Mouse (Mus musculus) cerebellum, adult 9-11 months (tissue): ENCODE data around the gene Rgs6.

Experiments used
- DNase-seq: peaks from one replicate; pipeline ENCODE4 v3.0.0; 2022

The Rgs6 gene

GRCm38 (mm10) chr12:83143071-83143470, 555.0 kb downstream of the Rgs6 start:
- DNase-seq = peak; percentile 89

GRCm38 (mm10) chr12:83143574-83143973, 555.5 kb downstream of the Rgs6 start:
- peak; percentile 69 for DNase-seq

GRCm38 (mm10) chr12:83145074-83145473, 557.0 kb downstream of the Rgs6 start:
- peak; percentile 59 for DNase-seq

DNA sequence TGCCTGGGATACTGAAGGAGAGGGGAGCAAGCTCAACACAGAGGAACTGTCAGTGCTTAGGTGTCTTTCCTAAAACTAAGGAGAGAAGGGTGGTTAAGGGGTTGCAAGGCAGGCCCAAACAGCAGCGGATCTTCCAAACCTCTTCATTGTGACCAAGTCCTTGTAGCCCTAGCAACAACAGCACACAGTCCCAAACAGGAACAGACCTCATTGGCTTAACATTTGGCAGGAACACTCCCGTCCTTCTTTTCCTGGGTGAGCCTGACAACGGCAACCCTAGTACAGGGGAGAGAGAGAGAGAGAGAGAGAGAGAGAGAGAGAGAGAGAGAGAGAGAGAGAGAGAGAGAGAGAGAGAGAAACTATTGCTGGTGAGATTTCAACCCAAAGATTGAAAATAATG, 557.8 kb downstream of the Rgs6 start:
- no peak for DNase-seq

DNA sequence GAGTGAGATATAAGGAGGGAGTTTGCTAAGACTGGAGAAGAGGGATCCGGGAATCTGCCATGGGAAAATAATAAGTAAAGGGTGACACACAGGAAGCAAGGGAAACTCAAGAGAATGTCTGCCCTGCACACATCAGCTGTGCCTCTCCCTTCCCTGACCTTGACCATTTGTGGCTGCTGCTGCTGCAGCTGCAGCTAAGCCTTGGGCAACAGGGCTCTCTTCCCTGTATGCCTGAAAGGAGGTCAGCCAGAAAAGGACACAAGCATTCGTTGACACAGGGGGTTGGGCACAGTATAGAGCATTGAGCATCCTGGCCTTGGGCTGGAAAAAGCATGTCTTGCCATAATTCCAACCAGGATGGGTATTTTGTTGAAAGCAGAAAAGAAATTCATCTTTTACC, 558.8 kb downstream of the Rgs6 start:
- DNase-seq = no peak

GRCm38 (mm10) chr12:83150030-83150429, 561.9 kb downstream of the Rgs6 start:
- DNase-seq = no peak

DNA sequence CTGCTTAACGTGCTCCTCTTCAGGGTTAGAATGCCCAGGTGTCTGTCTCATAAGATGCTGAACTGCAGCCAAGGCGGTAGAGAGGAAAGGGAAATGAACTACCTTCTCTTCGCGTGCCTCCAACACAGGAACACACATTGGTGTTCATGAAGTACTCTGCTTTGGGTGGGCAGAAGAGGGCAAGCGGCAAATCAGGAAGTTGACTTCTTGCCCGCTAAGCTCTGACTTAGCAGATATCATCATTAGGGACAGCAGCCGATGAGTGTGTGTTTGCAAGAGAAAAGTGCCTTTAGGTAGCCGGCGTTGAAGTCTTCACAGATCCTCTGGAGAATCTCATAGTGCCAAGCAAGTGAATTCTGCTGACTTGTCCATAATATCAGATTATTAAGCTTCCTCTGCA, 562.7 kb downstream of the Rgs6 start:
- no peak for DNase-seq

DNA sequence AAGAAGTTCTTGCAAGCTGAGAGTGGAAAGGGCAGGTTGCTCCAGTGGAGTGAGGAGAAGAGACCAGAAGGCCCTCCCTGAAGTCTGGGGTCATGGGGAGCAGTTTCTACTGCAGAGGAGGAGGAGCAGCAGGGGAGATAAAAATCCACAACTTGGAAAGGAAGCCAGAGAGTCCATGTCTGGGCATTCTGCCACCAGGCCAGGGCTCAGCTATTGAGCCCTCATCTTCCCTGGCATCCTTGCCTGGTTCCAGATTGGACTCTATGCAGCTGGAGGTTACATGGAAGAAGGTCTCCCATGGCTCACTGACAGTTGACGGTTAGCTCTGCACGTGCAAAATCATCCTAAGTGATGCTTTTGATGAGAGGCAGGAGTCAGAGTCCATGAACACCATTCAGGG, 563.4 kb downstream of the Rgs6 start:
- peak; percentile 77 for DNase-seq

- DNase-seq = peak; percentile 71
These were observed 572.1 kb downstream of the Rgs6 start for GRCm38 (mm10) chr12:83160211-83160610.

DNA sequence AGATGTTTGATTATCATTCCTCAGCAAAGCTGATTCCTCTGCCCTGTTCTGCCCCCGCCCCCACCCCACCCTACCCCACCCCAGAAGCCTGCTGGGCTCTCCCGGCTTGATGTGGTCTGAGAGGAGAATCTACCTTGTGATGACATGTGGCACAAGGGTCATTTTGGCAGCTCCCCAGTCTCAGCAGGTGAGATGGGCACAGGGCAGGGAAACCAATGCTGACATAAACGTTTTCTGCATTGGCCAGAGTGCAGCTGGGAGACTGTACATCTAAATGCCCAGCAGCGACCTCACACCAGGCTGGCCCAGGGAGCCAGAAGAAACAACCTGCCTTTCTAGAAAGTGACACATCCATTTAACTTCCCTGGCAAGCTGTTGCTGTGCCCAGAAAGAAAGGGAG, 572.6 kb downstream of the Rgs6 start:
- DNase-seq = peak; percentile 81

GRCm38 (mm10) chr12:83163721-83164120, 575.6 kb downstream of the Rgs6 start:
- no peak for DNase-seq

DNA sequence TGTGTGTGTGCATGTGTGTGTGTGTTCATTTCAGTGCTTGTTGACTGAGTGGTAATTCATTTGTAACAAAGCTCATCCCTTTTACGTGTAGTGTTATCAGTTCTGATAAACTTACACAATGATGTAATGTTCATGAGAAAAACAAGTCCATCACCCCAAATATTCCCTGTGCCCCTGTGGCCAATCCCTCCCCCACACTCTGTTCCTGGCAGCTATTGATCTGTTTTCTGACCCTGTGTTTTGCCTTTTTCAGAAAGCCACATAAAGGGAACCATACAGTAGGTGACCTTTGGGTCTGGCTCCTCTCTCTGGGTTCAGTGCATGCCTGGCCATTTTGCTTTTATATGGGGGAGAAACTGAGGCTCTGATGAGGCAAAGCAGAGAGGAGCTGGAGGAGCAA, 577.0 kb downstream of the Rgs6 start:
- DNase-seq = no peak

- DNase-seq = no peak
These were observed 580.2 kb downstream of the Rgs6 start for GRCm38 (mm10) chr12:83168310-83168709.

DNA sequence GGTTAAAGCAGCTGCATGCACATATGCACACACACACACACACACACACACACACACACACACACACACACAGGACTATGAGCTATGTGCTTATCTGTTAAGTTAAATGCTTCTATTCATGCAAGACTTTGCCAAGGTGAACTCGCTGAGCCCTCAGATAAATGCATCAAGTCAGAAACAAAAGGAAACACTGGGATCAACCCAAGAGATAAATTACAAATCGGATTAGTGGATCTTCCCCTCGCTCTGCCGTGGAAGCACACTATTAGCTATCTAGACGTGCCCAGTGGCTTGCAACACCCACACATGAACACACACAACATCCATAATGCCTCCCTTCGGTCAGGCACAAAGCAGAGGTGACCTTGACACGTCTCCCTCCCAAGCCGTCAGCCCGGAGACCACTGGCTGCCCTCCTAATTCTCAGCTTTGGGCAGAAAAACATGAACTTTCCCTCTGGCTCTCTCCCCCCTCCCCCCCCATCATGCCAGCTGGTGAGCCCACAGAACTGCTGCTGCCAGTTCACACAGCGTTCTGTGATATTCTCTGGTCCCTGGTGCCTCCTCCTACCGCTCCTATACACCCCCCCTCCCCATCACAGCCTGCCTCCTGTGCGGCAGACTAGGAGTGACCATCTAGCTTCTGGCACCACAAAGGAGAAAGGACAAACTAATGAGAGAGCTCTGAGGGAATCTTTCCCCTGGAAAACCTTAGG, 581.6 kb downstream of the Rgs6 start:
- no peak for DNase-seq

DNA sequence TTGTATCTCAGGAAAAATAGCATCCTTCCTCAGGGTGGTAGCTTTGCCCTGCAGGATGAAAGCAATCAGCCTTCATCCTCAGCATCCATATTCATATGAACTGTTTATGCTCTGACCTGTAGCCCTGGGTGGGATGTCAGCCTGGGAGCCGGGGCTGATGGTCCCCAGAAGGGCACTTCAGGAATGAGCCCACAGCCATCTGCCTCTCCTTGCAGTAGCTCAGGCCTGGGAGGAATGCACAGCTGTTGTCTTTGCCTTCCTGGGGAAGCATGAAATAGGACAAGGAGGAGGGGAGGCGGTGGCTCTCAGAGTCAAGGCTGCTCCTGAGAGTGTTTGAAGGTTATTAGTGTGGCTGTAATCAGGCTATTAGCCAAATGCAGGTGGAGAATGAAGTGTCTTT, 590.7 kb downstream of the Rgs6 start:
- DNase-seq = peak; percentile 72

- DNase-seq = no peak
These were observed 591.8 kb downstream of the Rgs6 start for GRCm38 (mm10) chr12:83179860-83180259.

- peak; percentile 97 for DNase-seq
These were observed 592.5 kb downstream of the Rgs6 start for GRCm38 (mm10) chr12:83180561-83180960.

- no peak for DNase-seq
These were observed 613.6 kb downstream of the Rgs6 start for GRCm38 (mm10) chr12:83201674-83202073.

GRCm38 (mm10) chr12:83204361-83204760, 616.3 kb downstream of the Rgs6 start:
- DNase-seq = peak; percentile 83

DNA sequence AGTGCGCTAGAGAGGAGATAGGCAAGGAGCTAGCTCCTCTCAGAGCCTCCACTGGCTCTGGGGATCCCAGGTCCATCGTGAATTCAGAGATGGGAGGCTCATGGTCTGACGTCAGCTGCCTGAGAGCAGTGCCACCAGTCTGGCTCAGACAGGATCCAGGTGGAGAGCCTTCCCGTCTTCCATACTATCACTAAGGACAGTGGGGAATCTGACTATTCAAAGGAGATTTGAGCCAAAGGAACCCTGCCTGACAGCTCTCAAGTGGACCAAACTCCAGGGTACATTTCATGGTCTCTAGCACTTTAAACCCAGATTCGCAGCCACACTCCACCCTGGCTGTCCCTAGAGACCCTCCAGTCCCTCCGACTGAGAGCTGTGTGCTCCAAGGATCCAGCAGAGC, 618.8 kb downstream of the Rgs6 start:
- peak; percentile 48 for DNase-seq

DNA sequence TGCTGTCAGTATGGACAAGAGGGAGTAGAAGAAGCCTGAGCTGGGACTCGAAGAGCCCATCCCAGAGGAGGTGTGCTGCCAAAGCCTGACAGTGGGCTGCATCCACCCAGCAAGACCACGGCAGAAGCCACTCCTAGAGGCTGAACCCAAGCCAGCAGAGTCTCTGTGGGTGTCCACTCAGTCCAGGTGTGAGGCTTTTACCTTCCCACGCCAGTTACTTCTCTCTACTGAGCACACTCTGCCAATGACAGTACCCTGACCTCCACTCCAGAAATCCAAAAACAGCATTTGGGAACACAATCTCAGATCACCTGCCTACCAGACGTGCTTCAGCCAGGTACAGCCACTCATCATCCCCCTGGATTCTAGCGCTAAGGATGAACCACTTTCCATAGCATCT, 619.4 kb downstream of the Rgs6 start:
- peak; percentile 75 for DNase-seq

DNA sequence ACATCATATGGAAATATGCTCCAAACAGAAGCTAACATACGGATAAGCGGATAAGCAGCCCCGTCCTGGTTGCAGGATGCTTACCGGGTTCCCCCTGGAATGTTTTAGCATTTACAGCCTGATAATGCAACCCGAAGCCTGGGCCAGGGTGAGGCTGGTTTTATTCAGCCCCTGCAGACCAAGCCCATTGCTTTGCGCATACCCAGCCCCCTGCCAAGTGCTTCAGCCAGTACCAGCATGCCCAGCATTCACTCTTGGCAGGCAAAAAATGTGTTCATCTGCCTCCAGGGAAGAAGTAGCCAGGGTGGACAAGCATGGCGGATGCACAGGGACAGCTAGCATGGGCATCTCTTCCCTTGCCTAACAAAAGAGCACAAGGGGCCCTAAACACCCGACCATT, 619.9 kb downstream of the Rgs6 start:
- peak; percentile 91 for DNase-seq

GRCm38 (mm10) chr12:83208841-83209240, 620.7 kb downstream of the Rgs6 start:
- DNase-seq = peak; percentile 60

GRCm38 (mm10) chr12:83209461-83209860, 621.4 kb downstream of the Rgs6 start:
- DNase-seq = peak; percentile 76

GRCm38 (mm10) chr12:83210294-83210693, 622.2 kb downstream of the Rgs6 start:
- no peak for DNase-seq
